Mouse (Mus musculus) cortical plate, adult 2 months (tissue): Measurements from ENCODE around the gene Shc4.

Experiments
- CTCF ChIP-seq: fragments of 200-500 bp; IDR thresholded peaks from 2 replicates; pipeline ENCODE4 v1.5.1; 2011; ENCODE audit warnings: mild to moderate bottlenecking, control low read depth, low read length; ENCODE audit not compliant: insufficient read depth; ENCODE audit errors: extremely low read depth
- POLR2A ChIP-seq: fragments of 200-500 bp; IDR thresholded peaks from 2 replicates; pipeline ENCODE4 v1.6.1; 2011; ENCODE audit warnings: mild to moderate bottlenecking, low read length, control low read depth; ENCODE audit not compliant: insufficient read depth; ENCODE audit errors: extremely low read depth

GRCm38 (mm10) chr2:125704907-125705631, 18.9 kb downstream of the Shc4 start:
- no peak for TF ChIP-seq POLR2A
- no peak for TF ChIP-seq CTCF
